11 mouse cellular contexts compared by ENCODE assay signal in genomic region chr3:116536428-116537199, GRCm38 (mm10). TPM values are rescaled to one million over a fixed set of nuclear protein-coding genes. Genes with fewer than 3 reads are reported as not detected.
DNase-seq lines count a peak whose midpoint lies in the region; ATAC-seq and TF ChIP-seq lines count a peak whose summit lies in the region.
"Had no signal": no experiment of that assay in that cellular context is flagged by ENCODE, and none has a peak within 500 bp of the region (broad histone marks: within the 10 kb centered on the region; RNA-seq: fewer than 3 reads in every experiment).

No protein-coding gene starts in this region.

- no peaks in the 10 kb centered on the region for H3K27me3 ChIP-seq in hindbrain, embryonic 11.5 days (ENCODE audit: control insufficient read depth, insufficient read depth, low read length)
- no peaks in the 10 kb centered on the region for H3K27me3 ChIP-seq in hindbrain, embryonic 10.5 days (ENCODE audit: insufficient read depth, poor library complexity, severe bottlenecking)
- no peaks in the 10 kb centered on the region for H3K27me3 ChIP-seq in heart, embryonic 16.5 days (ENCODE audit: control insufficient read depth, insufficient read depth, low read length)
- no peaks in the 10 kb centered on the region for H3K27me3 ChIP-seq in midbrain, embryonic 14.5 days (ENCODE audit: control insufficient read depth, insufficient read depth, low read length)
- H3K27me3 ChIP-seq: megakaryocyte, embryonic 14.5 days had no signal

- TF ChIP-seq POLR2A in brain, embryonic 14.5 days (IDR thresholded peaks at IDR 0.05; ENCODE audit: borderline replicate concordance, extremely low read depth, insufficient read depth, insufficient read length, poor library complexity, severe bottlenecking), result no peak

- H3K27ac ChIP-seq in hindbrain, embryonic 11.5 days (ENCODE audit: low read depth, low read length), result 0 out of 2 replicates have a peak overlapping the region, but pooled peaks have one; percentile 13
- H3K27ac ChIP-seq in hindbrain, embryonic 10.5 days, result no peak overlapping the region
- H3K27ac ChIP-seq in heart, embryonic 16.5 days (ENCODE audit: low read length), result peak overlapping the region; percentile 77
- no peak overlapping the region for H3K27ac ChIP-seq in midbrain, embryonic 14.5 days (replicated peaks; ENCODE audit: low read depth, low read length)

- no peaks in the 10 kb centered on the region for H3K9me3 ChIP-seq in hindbrain, embryonic 11.5 days (ENCODE audit: control insufficient read depth, low read length)
- no peaks in the 10 kb centered on the region for H3K9me3 ChIP-seq in hindbrain, embryonic 10.5 days
- H3K9me3 ChIP-seq in heart, embryonic 16.5 days (replicated peaks; ENCODE audit: control insufficient read depth, low read length), result no peaks in the 10 kb centered on the region
- no peaks in the 10 kb centered on the region for H3K9me3 ChIP-seq in midbrain, embryonic 14.5 days (ENCODE audit: control insufficient read depth, low read length)
- H3K9me3 ChIP-seq: megakaryocyte, embryonic 14.5 days had no signal

- H3K4me3 ChIP-seq in hindbrain, embryonic 11.5 days (ENCODE audit: low read depth, low read length), result no peak overlapping the region
- no peak overlapping the region for H3K4me3 ChIP-seq in hindbrain, embryonic 10.5 days
- no peak overlapping the region; the same call in 1 of the 2 replicates for H3K4me3 ChIP-seq in heart, embryonic 16.5 days (ENCODE audit: low read length)
- H3K4me3 ChIP-seq in midbrain, embryonic 14.5 days (replicated peaks; ENCODE audit: low read depth, low read length), result no peak overlapping the region
- H3K4me3 ChIP-seq: megakaryocyte, embryonic 14.5 days had no signal

- ATAC-seq in hindbrain, embryonic 11.5 days (ENCODE audit: low FRiP score), result peak; percentile 70
- peak; percentile 95 for ATAC-seq in heart, embryonic 16.5 days (replicated peaks; ENCODE audit: extremely low read depth, insufficient read depth, low FRiP score)
- ATAC-seq in megakaryocyte, adult 5-6 weeks (ENCODE audit: poor library complexity, severe bottlenecking), result peak; percentile 61
- no peak for ATAC-seq in midbrain, embryonic 14.5 days (ENCODE audit: low FRiP score, low TSS enrichment)
- ATAC-seq: inflammation-experienced regulatory T-cells, adult 6 months had no signal

- no peak overlapping the region for H3K9ac ChIP-seq in hindbrain, embryonic 11.5 days (ENCODE audit: low read depth, low read length)
- peak overlapping the region; percentile 7; the same call in 1 of the 2 replicates for H3K9ac ChIP-seq in heart, embryonic 16.5 days (ENCODE audit: low read length)
- no peak overlapping the region for H3K9ac ChIP-seq in midbrain, embryonic 14.5 days (replicated peaks; ENCODE audit: low read length)

- 61% methylated on average over 16 of the region's 16 CpGs for WGBS in hindbrain, embryonic 11.5 days
- WGBS in hindbrain, embryonic 10.5 days, result 66% methylated on average over 16 of the region's 16 CpGs
- 21% methylated on average over 16 of the region's 16 CpGs for WGBS in heart, embryonic 16.5 days
- 70% methylated on average over 16 of the region's 16 CpGs for WGBS in midbrain, embryonic 14.5 days

- H3K4me1 ChIP-seq in hindbrain, embryonic 11.5 days (replicated peaks; ENCODE audit: control insufficient read depth, insufficient read depth, low read length), result no peaks in the 10 kb centered on the region
- no peaks in the 10 kb centered on the region for H3K4me1 ChIP-seq in hindbrain, embryonic 10.5 days (replicated peaks)
- peaks cover 16% of the 10 kb centered on the region; the same call in 1 of the 2 replicates for H3K4me1 ChIP-seq in heart, embryonic 16.5 days (ENCODE audit: control insufficient read depth, insufficient read depth, low read length)
- no peaks in the 10 kb centered on the region for H3K4me1 ChIP-seq in midbrain, embryonic 14.5 days (ENCODE audit: control insufficient read depth, insufficient read depth, low read length)

- H3K36me3 ChIP-seq in hindbrain, embryonic 11.5 days (ENCODE audit: control insufficient read depth, insufficient read depth, low read length), result no peaks in the 10 kb centered on the region
- H3K36me3 ChIP-seq in hindbrain, embryonic 10.5 days, result peaks cover 80% of the 10 kb centered on the region
- H3K36me3 ChIP-seq in heart, embryonic 16.5 days (ENCODE audit: control insufficient read depth, insufficient read depth), result peaks cover 27% of the 10 kb centered on the region
- peaks cover 58% of the 10 kb centered on the region for H3K36me3 ChIP-seq in midbrain, embryonic 14.5 days (ENCODE audit: control insufficient read depth, insufficient read depth, low read length)

- no peak for DNase-seq in hindbrain, embryonic 11.5 days (ENCODE audit: low spot score)
- no peak for DNase-seq in hindbrain, embryonic 10.5 days (ENCODE audit: low spot score)
- peak; percentile 11 for DNase-seq in brain, embryonic 14.5 days (ENCODE audit: low read depth)
- DNase-seq in testis, postnatal 10 days (ENCODE audit: low spot score), result no peak
- DNase-seq in thymus, postnatal 14 days, result no peak
- no peak for DNase-seq in midbrain, embryonic 14.5 days
- DNase-seq: thymus, postnatal 36 days had no signal

- no peak for TF ChIP-seq CTCF in brain, embryonic 14.5 days (IDR thresholded peaks at IDR 0.05; ENCODE audit: borderline replicate concordance, extremely low read depth, insufficient read depth, insufficient read length)

- no peak overlapping the region for H3K4me2 ChIP-seq in hindbrain, embryonic 11.5 days (replicated peaks; ENCODE audit: low read depth, low read length)
- H3K4me2 ChIP-seq in heart, embryonic 16.5 days (ENCODE audit: low read depth, low read length), result peak overlapping the region; percentile 45
- no peak overlapping the region for H3K4me2 ChIP-seq in midbrain, embryonic 14.5 days (ENCODE audit: low read length)

RNA-seq across cellular contexts. Expression of gene Dbt, which starts 23.7 kb away (rescaled TPM):
- 13.0 and 14.2 TPM in 2 replicates for polyA plus RNA-seq in hindbrain, embryonic 11.5 days (2014; fragmentation: Nextera tagmentation; extraction: Ambion mirVana)
- 8.5 and 13.8 TPM in 2 replicates for polyA plus RNA-seq in hindbrain, embryonic 10.5 days (2016; fragmentation: Nextera tagmentation; extraction: Ambion mirVana)
- polyA plus RNA-seq in brain, embryonic 14.5 days (2012; rRNA removed), result 11.2 TPM in 2 replicates
- polyA plus RNA-seq in heart, embryonic 16.5 days (2015; fragmentation: Nextera tagmentation; extraction: Ambion mirVana), result 24.7 and 25.3 TPM in 2 replicates
- 12.4 and 14.3 TPM in 2 replicates for total RNA-seq in megakaryocyte, adult 5-6 weeks (2015)
- 7.2 and 9.6 TPM in 2 replicates for total RNA-seq in megakaryocyte, adult 5-6 weeks (2017)
- 7.3 and 7.5 TPM in 2 replicates for polyA plus RNA-seq in midbrain, embryonic 14.5 days (2014; fragmentation: Nextera tagmentation; extraction: Ambion mirVana)

RNA-seq across cellular contexts. Expression of gene Lrrc39, which starts 26.2 kb away (rescaled TPM):
- polyA plus RNA-seq in hindbrain, embryonic 11.5 days (2014; fragmentation: Nextera tagmentation; extraction: Ambion mirVana), result 0.66 and 0.67 TPM in 2 replicates
- 0.31 and 0.70 TPM in 2 replicates for polyA plus RNA-seq in hindbrain, embryonic 10.5 days (2016; fragmentation: Nextera tagmentation; extraction: Ambion mirVana)
- polyA plus RNA-seq in brain, embryonic 14.5 days (2012; rRNA removed), result 0.08 and 0.10 TPM in 2 replicates
- 33.0 and 37.1 TPM in 2 replicates for polyA plus RNA-seq in heart, embryonic 16.5 days (2015; fragmentation: Nextera tagmentation; extraction: Ambion mirVana)
- total RNA-seq in megakaryocyte, adult 5-6 weeks (2015), result 0.14 TPM in 1 of 2 replicates, not detected in the other
- total RNA-seq in megakaryocyte, adult 5-6 weeks (2017), result 0.04 and 0.40 TPM in 2 replicates
- polyA plus RNA-seq in midbrain, embryonic 14.5 days (2014; fragmentation: Nextera tagmentation; extraction: Ambion mirVana), result 0.34 and 0.49 TPM in 2 replicates

RNA-seq across cellular contexts. Expression of gene Rtca, which starts 28.6 kb away (rescaled TPM):
- polyA plus RNA-seq in hindbrain, embryonic 11.5 days (2014; fragmentation: Nextera tagmentation; extraction: Ambion mirVana), result 123 and 132 TPM in 2 replicates
- 125 and 131 TPM in 2 replicates for polyA plus RNA-seq in hindbrain, embryonic 10.5 days (2016; fragmentation: Nextera tagmentation; extraction: Ambion mirVana)
- 88.2 and 90.0 TPM in 2 replicates for polyA plus RNA-seq in brain, embryonic 14.5 days (2012; rRNA removed)
- 52.3 and 52.9 TPM in 2 replicates for polyA plus RNA-seq in heart, embryonic 16.5 days (2015; fragmentation: Nextera tagmentation; extraction: Ambion mirVana)
- 46.7 and 70.9 TPM in 2 replicates for total RNA-seq in megakaryocyte, adult 5-6 weeks (2015)
- 24.0 and 25.4 TPM in 2 replicates for total RNA-seq in megakaryocyte, adult 5-6 weeks (2017)
- polyA plus RNA-seq in midbrain, embryonic 14.5 days (2014; fragmentation: Nextera tagmentation; extraction: Ambion mirVana), result 120 and 126 TPM in 2 replicates

RNA-seq across cellular contexts. Expression of gene Sass6, which starts 58.2 kb away (rescaled TPM):
- 32.7 and 34.9 TPM in 2 replicates for polyA plus RNA-seq in hindbrain, embryonic 11.5 days (2014; fragmentation: Nextera tagmentation; extraction: Ambion mirVana)
- polyA plus RNA-seq in hindbrain, embryonic 10.5 days (2016; fragmentation: Nextera tagmentation; extraction: Ambion mirVana), result 28.5 and 36.1 TPM in 2 replicates
- 10.4 and 10.7 TPM in 2 replicates for polyA plus RNA-seq in brain, embryonic 14.5 days (2012; rRNA removed)
- 11.3 and 14.0 TPM in 2 replicates for polyA plus RNA-seq in heart, embryonic 16.5 days (2015; fragmentation: Nextera tagmentation; extraction: Ambion mirVana)
- total RNA-seq in megakaryocyte, adult 5-6 weeks (2015), result 33.6 and 36.1 TPM in 2 replicates
- total RNA-seq in megakaryocyte, adult 5-6 weeks (2017), result 44.9 and 46.2 TPM in 2 replicates
- polyA plus RNA-seq in midbrain, embryonic 14.5 days (2014; fragmentation: Nextera tagmentation; extraction: Ambion mirVana), result 10.0 and 16.2 TPM in 2 replicates

Comparison
In these comparisons a context has a peak if more than half of its experiments do, and no peak if none do; other contexts are left out.
1. H3K27ac ChIP-seq: peak in hindbrain, embryonic 11.5 days (single experiment) and heart, embryonic 16.5 days (single experiment); none in hindbrain, embryonic 10.5 days (single experiment) and midbrain, embryonic 14.5 days (single experiment).
2. RNA of gene Lrrc39, which starts 26.2 kb away (polyA plus RNA-seq): 33.0 to 37.1 TPM in heart, embryonic 16.5 days; 0.66 to 0.67 TPM in hindbrain, embryonic 11.5 days, 0.34 to 0.49 TPM in midbrain, embryonic 14.5 days, 0.31 to 0.70 TPM in hindbrain, embryonic 10.5 days and 0.08 to 0.10 TPM in brain, embryonic 14.5 days; every median in the first group is over 10 times any median in the second.